Mouse (Mus musculus) C2C12 (cell line): ENCODE results near the gene Prss50. TPM values are rescaled to one million over a fixed set of nuclear protein-coding genes. Genes with fewer than 3 reads are reported as not detected.

Source experiments
- H3K27me3 ChIP-seq: one replicate; pipeline ENCODE4 v1.6.1; 2011; ENCODE audit not compliant: control insufficient read depth, insufficient read depth, insufficient read length
- H3K36me3 ChIP-seq: one replicate; pipeline ENCODE4 v1.6.1; 2011; ENCODE audit not compliant: control insufficient read depth, insufficient read depth
- H3K4me3 ChIP-seq: one replicate; pipeline ENCODE4 v1.5.1; 2011; ENCODE audit warnings: mild to moderate bottlenecking, control low read depth; ENCODE audit not compliant: poor library complexity, insufficient read depth, severe bottlenecking
- H3K79me2 ChIP-seq: one replicate; pipeline ENCODE4 v1.6.1; 2011; ENCODE audit not compliant: control insufficient read depth, insufficient read depth
- H3K79me3 ChIP-seq: one replicate; pipeline ENCODE4 v1.6.1; 2011; ENCODE audit warnings: low read depth, control low read depth
- H3ac ChIP-seq: one replicate; pipeline ENCODE3; 2011; ENCODE audit warnings: low read depth; ENCODE audit not compliant: control insufficient read depth, insufficient read length
- CEBPB ChIP-seq: IDR thresholded peaks from one replicate; pipeline ENCODE4 v1.6.1; 2011; ENCODE audit warnings: low read depth, mild to moderate bottlenecking, control low read depth, moderate library complexity
- CTCF ChIP-seq: IDR thresholded peaks from one replicate; pipeline ENCODE4 v1.5.1; 2011; ENCODE audit not compliant: control insufficient read depth, insufficient read depth, insufficient read length
- FOSL1 ChIP-seq: IDR thresholded peaks from one replicate; pipeline ENCODE4 v1.8.0; 2011; ENCODE audit warnings: mild to moderate bottlenecking, low read length; ENCODE audit not compliant: poor library complexity, insufficient read depth, severe bottlenecking
- MAX ChIP-seq: IDR thresholded peaks from one replicate; pipeline ENCODE4 v1.6.1; 2011; ENCODE audit warnings: mild to moderate bottlenecking, control low read depth
- MYOD1 ChIP-seq: IDR thresholded peaks from one replicate; pipeline ENCODE4 v1.6.1; 2011; ENCODE audit warnings: low read depth; ENCODE audit not compliant: control insufficient read depth, insufficient read length
- MYOG ChIP-seq: IDR thresholded peaks from one replicate; pipeline ENCODE4 v1.6.1; 2011; ENCODE audit not compliant: control insufficient read depth, insufficient read length; ENCODE audit errors: extremely low read depth
- USF1 ChIP-seq: IDR thresholded peaks from one replicate; pipeline ENCODE4 v1.6.1; 2011; ENCODE audit warnings: low read depth, mild to moderate bottlenecking, control low read depth, moderate library complexity
- polyA plus RNA-seq: library from polyadenylated mRNA; unstranded; fragments of >200 nt; fragmentation: generic; extraction: Trizol; gene quantifications from one replicate; pipeline ENCODE4 v1.2.1, GENCODE M21; 2012; ENCODE audit warnings: missing spikeins

Gene Prss50
- polyA plus RNA-seq, 1 experiment, result 0.04 TPM

- H3K4me3 ChIP-seq, result no peak overlapping the region
- no peaks in the 10 kb centered on the region for H3K36me3 ChIP-seq
- TF ChIP-seq FOSL1 (no peak), MAX (no peak), MYOG (no peak), MYOD1 (no peak), CEBPB (no peak), CTCF (no peak), USF1 (no peak)
- H3ac ChIP-seq, result no peak overlapping the region
- no peaks in the 10 kb centered on the region for H3K79me3 ChIP-seq
- no peaks in the 10 kb centered on the region for H3K27me3 ChIP-seq
- H3K79me2 ChIP-seq, result no peaks in the 10 kb centered on the region
These were observed 43.4 kb downstream of the Prss50 start for GRCm38 (mm10) chr9:110901204-110901603.

GRCm38 (mm10) chr9:110902271-110902670, 44.5 kb downstream of the Prss50 start:
- no peak overlapping the region for H3K4me3 ChIP-seq
- H3ac ChIP-seq, result no peak overlapping the region
- no peaks in the 10 kb centered on the region for H3K79me2 ChIP-seq
- TF ChIP-seq MAX (no peak), FOSL1 (no peak), CEBPB (no peak), CTCF (no peak), MYOD1 (no peak), MYOG (no peak), USF1 (no peak)
- H3K27me3 ChIP-seq, result no peaks in the 10 kb centered on the region
- H3K79me3 ChIP-seq, result no peaks in the 10 kb centered on the region
- H3K36me3 ChIP-seq, result no peaks in the 10 kb centered on the region

GRCm38 (mm10) chr9:110907201-110907837, 49.6 kb downstream of the Prss50 start:
- Histone ChIP-seq H3K27me3 (no peaks in the 10 kb centered on the region), H3K4me3 (no peak overlapping the region), H3K79me3 (no peaks in the 10 kb centered on the region), H3K36me3 (no peaks in the 10 kb centered on the region), H3ac (no peak overlapping the region), H3K79me2 (no peaks in the 10 kb centered on the region)
- TF ChIP-seq MYOG (no peak), USF1 (no peak), CEBPB (no peak), CTCF (no peak), MAX (no peak), FOSL1 (no peak), MYOD1 (no peak)

GRCm38 (mm10) chr9:110907838-110908630, 50.3 kb downstream of the Prss50 start:
- H3K4me3 ChIP-seq, result no peak overlapping the region
- TF ChIP-seq FOSL1 (no peak), CEBPB (no peak), USF1 (no peak), CTCF (no peak), MYOD1 (no peak), MAX (no peak), MYOG (no peak)
- no peaks in the 10 kb centered on the region for H3K79me2 ChIP-seq
- H3K36me3 ChIP-seq, result no peaks in the 10 kb centered on the region
- no peaks in the 10 kb centered on the region for H3K79me3 ChIP-seq
- no peak overlapping the region for H3ac ChIP-seq
- no peaks in the 10 kb centered on the region for H3K27me3 ChIP-seq

GRCm38 (mm10) chr9:110908631-110909016, 50.9 kb downstream of the Prss50 start:
- no peak overlapping the region for H3ac ChIP-seq
- TF ChIP-seq MYOG (no peak), FOSL1 (no peak), CEBPB (no peak), CTCF (no peak), MYOD1 (no peak), MAX (no peak), USF1 (no peak)
- no peaks in the 10 kb centered on the region for H3K36me3 ChIP-seq
- peaks cover 4% of the 10 kb centered on the region for H3K27me3 ChIP-seq
- no peak overlapping the region for H3K4me3 ChIP-seq
- no peaks in the 10 kb centered on the region for H3K79me3 ChIP-seq
- H3K79me2 ChIP-seq, result no peaks in the 10 kb centered on the region
